Mouse (Mus musculus) liver, embryonic 14.5 days (tissue): ENCODE measurements around the gene Ethe1. TPM values are rescaled to one million over a fixed set of nuclear protein-coding genes. Genes with fewer than 3 reads are reported as not detected.

Experiments
- ATAC-seq: fragments of 200-750 bp; cut with Nextera tagmentation; 2 replicates; pipeline ENCODE4 v1.8.0; 2017; ENCODE audit warnings: moderate number of reproducible peaks, mild to moderate bottlenecking, moderate library complexity; ENCODE audit not compliant: insufficient read depth
- DNase-seq, 3 experiments: peaks; one replicate each; pipeline ENCODE4 v3.0.0-alpha.2; 2012 to 2013; ENCODE audit warnings: low read depth in 3 of 3, low spot score in 3 of 3
- H3K27ac ChIP-seq: fragments of 300-500 bp; sonication (generic); 2 replicates; pipeline ENCODE4 v1.5.1; 2014; ENCODE audit warnings: moderate library complexity, mild to moderate bottlenecking, control low read depth, inconsistent platforms
- H3K27me3 ChIP-seq: fragments of 300-500 bp; sonication (generic); 2 replicates; pipeline ENCODE4 v1.6.1; 2014; ENCODE audit warnings: mild to moderate bottlenecking, low read length, moderate library complexity; ENCODE audit not compliant: control insufficient read depth, insufficient read depth
- H3K36me3 ChIP-seq: fragments of 300-500 bp; sonication (generic); replicated peaks from 2 replicates; pipeline ENCODE4 v1.6.1; 2014; ENCODE audit warnings: low read depth; ENCODE audit not compliant: control insufficient read depth, insufficient read depth
- H3K4me1 ChIP-seq, 2 experiments: fragments of 200-500 bp in 1 of 2; fragments of 300-500 bp in 1 of 2; sonication (generic) in 1 of 2; replicated peaks; 2 replicates each; pipeline ENCODE4 v1.6.1; 2012 to 2014; ENCODE audit warnings: antibody characterized with exemption in 1 of 2, inconsistent platforms in 1 of 2, low read length in 1 of 2; ENCODE audit not compliant: control insufficient read depth in 2 of 2, insufficient read depth in 2 of 2
- H3K4me2 ChIP-seq: fragments of 300-500 bp; sonication (generic); 2 replicates; pipeline ENCODE4 v1.6.1; 2014; ENCODE audit warnings: low read depth, mild to moderate bottlenecking, control low read depth, moderate library complexity
- H3K4me3 ChIP-seq, 2 experiments: fragments of 200-500 bp in 1 of 2; fragments of 300-500 bp in 1 of 2; sonication (generic) in 1 of 2; 2 replicates each; pipeline ENCODE4 v1.5.1; 2012 to 2014; ENCODE audit warnings: low read depth in 2 of 2, low read length in 2 of 2, mild to moderate bottlenecking in 2 of 2, control low read depth in 1 of 2, inconsistent platforms in 1 of 2, moderate library complexity in 1 of 2; ENCODE audit not compliant: insufficient read depth in 1 of 2
- H3K9ac ChIP-seq: fragments of 300-500 bp; sonication (generic); replicated peaks from 2 replicates; pipeline ENCODE4 v1.6.1; 2014; ENCODE audit warnings: mild to moderate bottlenecking, control low read depth, moderate library complexity
- H3K9me3 ChIP-seq: fragments of 300-500 bp; sonication (generic); 2 replicates; pipeline ENCODE4 v1.6.1; 2016; ENCODE audit warnings: low read length, mixed read lengths; ENCODE audit not compliant: control insufficient read depth
- CTCF ChIP-seq: IDR thresholded peaks from 2 replicates; pipeline ENCODE4 v1.5.1; 2016; ENCODE audit warnings: antibody characterized with exemption, low read depth, control low read depth
- EP300 ChIP-seq: IDR thresholded peaks from 2 replicates; pipeline ENCODE4 v1.6.1; 2016; ENCODE audit warnings: antibody characterized with exemption, low read depth
- WGBS: fragments of 180-500 bp; shearing (Covaris S2); extraction: QIAGEN DNeasy Blood & Tissue Kit; methylation state at CpG from one replicate; pipeline ENCODE4 v1.1.7; 2014; ENCODE audit not compliant: insufficient replicate concordance; 5-methylcytosine and 5-hydroxymethylcytosine counted together
- polyA plus RNA-seq, 2 experiments: library from polyadenylated mRNA; depleted of rRNA in 1 of 2; stranded (reverse) in 1 of 2; unstranded in 1 of 2; fragments of >200 nt; fragmentation: Nextera tagmentation in 1 of 2; extraction: Ambion mirVana in 1 of 2; gene quantifications; 2 replicates each; pipeline versions ENCODE4 v1.2.1 to v1.2.3; 2012 to 2014

Gene Ethe1
- polyA plus RNA-seq, 2 experiments: 14.8 to 24.8 TPM

- Histone ChIP-seq H3K9me3 (no peaks in the 10 kb centered on the region), H3K27me3 (no peaks in the 10 kb centered on the region), H3K4me1 (no peaks in the 10 kb centered on the region), H3K27ac (no peak overlapping the region), H3K4me2 (peak overlapping the region; percentile 62), H3K9ac (no peak overlapping the region; the same call in 1 of the 2 replicates), H3K4me3 (peak overlapping the region; percentile 27 to 46), H3K36me3 (no peaks in the 10 kb centered on the region)
- no peak for TF ChIP-seq EP300
- no peak for TF ChIP-seq CTCF
- peak; percentile 62 to 68 (median 67) for DNase-seq
- WGBS: 7% methylated on average over 33 of the region's 33 CpGs
- ATAC-seq: peak; percentile 87
These were observed 41.6 kb downstream of the Ethe1 start for GRCm38 (mm10) chr7:24628685-24629610.

GRCm38 (mm10) chr7:24629672-24630071 is 42.3 kb downstream of the Ethe1 start:
- H3K27me3 ChIP-seq: no peaks in the 10 kb centered on the region
- H3K9ac ChIP-seq: no peak overlapping the region
- WGBS: 55% methylated on average over 4 of the region's 4 CpGs
- DNase-seq: no peak
- no peaks in the 10 kb centered on the region for H3K4me1 ChIP-seq
- H3K36me3 ChIP-seq: no peaks in the 10 kb centered on the region
- no peak for ATAC-seq
- TF ChIP-seq EP300: no peak
- TF ChIP-seq CTCF: no peak
- no peak overlapping the region for H3K27ac ChIP-seq
- no peaks in the 10 kb centered on the region for H3K9me3 ChIP-seq
- no peak overlapping the region for H3K4me2 ChIP-seq
- H3K4me3 ChIP-seq: no peak overlapping the region

GRCm38 (mm10) chr7:24630116-24630880 is 43.0 kb downstream of the Ethe1 start:
- no peaks in the 10 kb centered on the region for H3K4me1 ChIP-seq
- H3K27me3 ChIP-seq: no peaks in the 10 kb centered on the region
- H3K9ac ChIP-seq: no peak overlapping the region
- 60% methylated on average over 10 of the region's 10 CpGs for WGBS
- no peak for DNase-seq
- no peak overlapping the region for H3K4me3 ChIP-seq
- H3K27ac ChIP-seq: no peak overlapping the region
- no peaks in the 10 kb centered on the region for H3K9me3 ChIP-seq
- no peak overlapping the region for H3K4me2 ChIP-seq
- H3K36me3 ChIP-seq: no peaks in the 10 kb centered on the region
- TF ChIP-seq EP300 (no peak), CTCF (no peak)
- ATAC-seq: no peak

DNA sequence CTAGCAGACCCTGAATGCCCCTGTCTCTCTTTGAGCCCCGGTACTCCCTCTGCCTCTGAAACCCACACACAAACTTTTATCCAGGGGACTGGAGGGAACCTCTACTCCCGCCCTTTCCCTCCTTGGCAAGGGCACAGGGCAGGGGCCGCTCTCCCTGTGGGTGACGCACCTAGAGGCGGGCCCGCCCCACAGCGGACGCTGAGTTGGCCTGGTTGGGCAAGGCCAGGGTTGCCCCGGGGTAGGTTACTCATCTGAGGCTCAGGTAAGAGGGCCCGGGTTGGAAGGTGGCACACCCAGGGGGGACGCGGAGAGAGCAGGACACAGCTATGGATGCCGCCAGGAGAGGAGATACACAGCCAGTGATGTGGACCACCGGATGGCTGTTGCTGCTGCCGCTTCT is 48.9 kb downstream of the Ethe1 start, which contains the start of gene Lypd3:
Gene Lypd3, plus strand, starts transcription at position 287 of the 400 bp plus-strand sequence.
- Histone ChIP-seq H3K27ac (no peak within 1 kb of the TSS), H3K4me3 (no peak within 1 kb of the TSS), H3K4me1 (0 out of 4 replicates have a peak, but pooled peaks cover 0 to 2% of the 10 kb centered on the region in 2 experiments), H3K4me2 (no peak within 1 kb of the TSS), H3K27me3 (peaks cover 36% of the 10 kb centered on the region), H3K36me3 (no peaks in the 10 kb centered on the region), H3K9me3 (no peaks in the 10 kb centered on the region), H3K9ac (no peak within 1 kb of the TSS)
- WGBS: 25% methylated on average over 15 of the region's 15 CpGs
- DNase-seq: no peak
- TF ChIP-seq CTCF (no peak), EP300 (no peak)
- ATAC-seq: no peak

DNA sequence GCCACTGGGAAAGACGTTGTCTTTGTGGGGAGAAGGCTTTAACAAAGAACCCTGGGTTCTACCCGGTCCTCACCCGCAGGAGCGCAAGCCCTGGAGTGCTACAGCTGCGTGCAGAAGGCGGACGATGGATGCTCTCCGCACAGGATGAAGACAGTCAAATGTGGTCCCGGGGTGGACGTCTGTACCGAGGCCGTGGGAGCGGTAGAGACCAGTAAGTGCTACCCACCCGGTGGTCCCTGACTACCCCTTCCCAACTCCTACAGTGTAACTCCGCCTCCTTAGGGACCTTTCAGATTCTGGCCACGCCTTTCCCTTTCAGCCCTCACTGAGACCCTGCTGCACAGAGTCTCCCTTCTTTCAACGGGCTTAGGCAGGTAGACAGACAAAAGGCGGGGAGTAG is 49.7 kb downstream of the Ethe1 start:
- no peaks in the 10 kb centered on the region for H3K36me3 ChIP-seq
- H3K9me3 ChIP-seq: no peaks in the 10 kb centered on the region
- ATAC-seq (no peak), DNase-seq (no peak)
- H3K9ac ChIP-seq: no peak overlapping the region
- no peak overlapping the region for H3K27ac ChIP-seq
- 0 out of 4 replicates have a peak, but pooled peaks cover 0 to 2% of the 10 kb centered on the region in 2 experiments for H3K4me1 ChIP-seq
- peaks cover 36% of the 10 kb centered on the region for H3K27me3 ChIP-seq
- 7% methylated on average over 18 of the region's 18 CpGs for WGBS
- no peak overlapping the region for H3K4me3 ChIP-seq
- no peak overlapping the region for H3K4me2 ChIP-seq
- TF ChIP-seq CTCF: no peak
